Comparison of ENCODE assay signal across 15 mouse cellular contexts in the genomic region with DNA sequence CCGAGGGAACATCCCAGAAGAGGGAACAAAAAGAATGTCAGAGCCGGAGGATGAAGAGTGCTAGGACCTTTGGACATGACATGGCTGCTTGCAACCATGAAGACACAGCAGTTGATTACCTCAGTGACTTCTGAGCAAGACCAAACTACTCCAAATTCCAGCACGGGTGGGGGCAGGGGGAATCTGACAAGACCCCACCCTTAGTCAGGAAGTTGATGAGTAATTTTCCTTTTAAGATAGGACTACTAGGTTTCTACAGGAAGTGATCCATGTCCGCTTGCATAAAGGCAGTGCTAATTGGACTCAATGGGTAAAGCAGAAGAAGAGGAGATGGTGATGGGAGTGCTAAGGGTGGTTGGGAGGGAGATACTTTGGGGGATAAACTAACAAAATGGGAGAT.
"Had no signal": no experiment of that assay in that cellular context is flagged by ENCODE, and none has a peak within 500 bp of the region (broad histone marks: within the 10 kb centered on the region; RNA-seq: fewer than 3 reads in every experiment).

No protein-coding gene starts in this region.

- DNase-seq: kidney, postnatal 25 days; lung, embryonic 14.5 days; retina, postnatal 1 day; right cerebral cortex, postnatal 4 days; spleen, adult 18-20 months; thymus, adult 18-20 months; thymus, postnatal 36 days had no signal

- H3K27me3 ChIP-seq: kidney, embryonic 15.5 days; liver, embryonic 15.5 days; midbrain, embryonic 12.5 days; neural tube, embryonic 13.5 days had no signal

- ATAC-seq: midbrain, embryonic 16.5 days had no signal

- H3K4me2 ChIP-seq: kidney, embryonic 15.5 days; liver, embryonic 11.5 days; liver, embryonic 15.5 days; lung, embryonic 14.5 days; midbrain, embryonic 12.5 days; neural tube, embryonic 13.5 days had no signal

- H3K4me1 ChIP-seq: kidney, embryonic 15.5 days; limb, embryonic 10.5 days; liver, embryonic 15.5 days had no signal

- H3K9me3 ChIP-seq: kidney, embryonic 15.5 days; limb, embryonic 10.5 days; liver, embryonic 15.5 days; midbrain, embryonic 12.5 days; neural tube, embryonic 13.5 days had no signal

- H3K4me3 ChIP-seq: kidney, embryonic 15.5 days; left cerebral cortex, adult 2 months; limb, embryonic 10.5 days; liver, embryonic 15.5 days; midbrain, embryonic 12.5 days; neural tube, embryonic 13.5 days had no signal

- H3K9ac ChIP-seq: kidney, embryonic 15.5 days; liver, embryonic 15.5 days; lung, embryonic 14.5 days; midbrain, embryonic 12.5 days; neural tube, embryonic 13.5 days had no signal

- H3K36me3 ChIP-seq: kidney, embryonic 15.5 days; limb, embryonic 10.5 days; liver, embryonic 15.5 days; midbrain, embryonic 12.5 days; neural tube, embryonic 13.5 days had no signal

- H3K27ac ChIP-seq: kidney, embryonic 15.5 days; left cerebral cortex, adult 2 months; limb, embryonic 10.5 days; liver, embryonic 15.5 days; midbrain, embryonic 12.5 days; neural tube, embryonic 13.5 days had no signal
